Mouse (Mus musculus) liver, embryonic 14.5 days (tissue): ENCODE measurements around the gene Mvp.

Experiments
- CTCF ChIP-seq: IDR thresholded peaks from 2 replicates; pipeline ENCODE4 v1.5.1; 2016; ENCODE audit warnings: antibody characterized with exemption, low read depth, control low read depth
- EP300 ChIP-seq: IDR thresholded peaks from 2 replicates; pipeline ENCODE4 v1.6.1; 2016; ENCODE audit warnings: antibody characterized with exemption, low read depth

DNA sequence TGATC, 1.9 kb upstream of the Mvp start, which contains the start of gene Pagr1b:
- TF ChIP-seq CTCF (no peak), EP300 (no peak)
